Mouse (Mus musculus) stomach, embryonic 16.5 days (tissue): Measurements from ENCODE around the gene Iqck. TPM values are rescaled to one million over a fixed set of nuclear protein-coding genes. Genes with fewer than 3 reads are reported as not detected.

Experiments used
- ATAC-seq: fragments of 200-750 bp; cut with Nextera tagmentation; 2 replicates; pipeline ENCODE4 v1.8.0; 2017; ENCODE audit warnings: moderate number of reproducible peaks, moderate TSS enrichment; ENCODE audit not compliant: insufficient read depth, low FRiP score
- H3K27ac ChIP-seq: fragments of 300-500 bp; sonication (generic); 2 replicates; pipeline ENCODE4 v1.5.1; 2014; ENCODE audit warnings: low read length
- H3K27me3 ChIP-seq: fragments of 300-500 bp; sonication (generic); 2 replicates; pipeline ENCODE4 v1.6.1; 2014; ENCODE audit warnings: low read length, control low read depth, mixed read lengths; ENCODE audit not compliant: control insufficient read depth, insufficient read depth
- H3K36me3 ChIP-seq: fragments of 300-500 bp; sonication (generic); 2 replicates; pipeline ENCODE4 v1.6.1; 2014; ENCODE audit warnings: low read length; ENCODE audit not compliant: control insufficient read depth, insufficient read depth
- H3K4me1 ChIP-seq: fragments of 300-500 bp; sonication (generic); 2 replicates; pipeline ENCODE4 v1.6.1; 2014; ENCODE audit warnings: low read length, control low read depth, mixed read lengths; ENCODE audit not compliant: control insufficient read depth, insufficient read depth
- H3K4me2 ChIP-seq: fragments of 300-500 bp; sonication (generic); 2 replicates; pipeline ENCODE4 v1.6.1; 2014; ENCODE audit warnings: low read depth, low read length, mixed read lengths
- H3K4me3 ChIP-seq: fragments of 300-500 bp; sonication (generic); replicated peaks from 2 replicates; pipeline ENCODE4 v1.5.1; 2014; ENCODE audit warnings: mild to moderate bottlenecking, low read length
- H3K9ac ChIP-seq: fragments of 300-500 bp; sonication (generic); 2 replicates; pipeline ENCODE4 v1.6.1; 2014; ENCODE audit warnings: low read length
- H3K9me3 ChIP-seq: fragments of 300-500 bp; sonication (generic); replicated peaks from 2 replicates; pipeline ENCODE4 v1.6.1; 2016; ENCODE audit warnings: low read length, control low read depth; ENCODE audit not compliant: control insufficient read depth
- WGBS: fragments of 180-500 bp; shearing (Covaris S2); extraction: QIAGEN DNeasy Blood & Tissue Kit; methylation state at CpG from one replicate; pipeline ENCODE4 v1.1.7; 2014; 5-methylcytosine and 5-hydroxymethylcytosine counted together
- polyA plus RNA-seq: library from polyadenylated mRNA; unstranded; fragments of >200 nt; fragmentation: Nextera tagmentation; extraction: Ambion mirVana; gene quantifications from 2 replicates; pipeline ENCODE4 v1.2.1, GENCODE M21; 2015

Iqck gene
- polyA plus RNA-seq, 1 experiment from 2014 or later = 2.0 TPM

DNA sequence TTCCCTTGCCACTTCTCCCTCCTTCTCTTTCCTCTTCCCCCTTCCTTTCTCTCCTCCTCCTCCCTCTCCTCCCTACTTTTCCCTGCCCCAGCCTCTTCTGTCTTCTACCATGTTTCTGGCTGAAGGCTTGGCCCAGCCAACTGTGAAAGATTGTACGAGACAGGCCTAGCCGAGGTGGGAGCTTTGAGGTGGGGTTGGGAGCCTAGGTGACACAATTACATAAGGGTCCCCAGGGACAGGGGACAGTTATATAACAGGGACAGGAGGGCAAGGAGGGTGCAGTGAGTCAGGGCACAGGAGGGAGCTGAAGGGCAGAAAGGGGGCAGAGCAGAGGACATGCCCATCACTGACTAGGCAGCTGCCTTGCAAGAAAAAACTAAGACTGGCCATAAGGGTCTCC is 146.4 kb downstream of the Iqck start:
- no peak overlapping the region for H3K9ac ChIP-seq
- ATAC-seq = no peak
- H3K4me2 ChIP-seq = no peak overlapping the region
- no peak overlapping the region for H3K27ac ChIP-seq
- WGBS = 75% methylated on average over 2 of the region's 2 CpGs
- H3K36me3 ChIP-seq = no peaks in the 10 kb centered on the region
- no peaks in the 10 kb centered on the region for H3K4me1 ChIP-seq
- no peaks in the 10 kb centered on the region for H3K9me3 ChIP-seq
- H3K4me3 ChIP-seq = no peak overlapping the region
- no peaks in the 10 kb centered on the region for H3K27me3 ChIP-seq

GRCm38 (mm10) chr7:119002501-119002900 is 146.9 kb downstream of the Iqck start:
- no peaks in the 10 kb centered on the region for H3K4me1 ChIP-seq
- no peaks in the 10 kb centered on the region for H3K27me3 ChIP-seq
- H3K27ac ChIP-seq = no peak overlapping the region
- no peak overlapping the region for H3K4me3 ChIP-seq
- 57% methylated on average over 2 of the region's 2 CpGs for WGBS
- H3K9me3 ChIP-seq = no peaks in the 10 kb centered on the region
- no peak overlapping the region for H3K4me2 ChIP-seq
- no peak overlapping the region for H3K9ac ChIP-seq
- no peaks in the 10 kb centered on the region for H3K36me3 ChIP-seq
- ATAC-seq = no peak

DNA sequence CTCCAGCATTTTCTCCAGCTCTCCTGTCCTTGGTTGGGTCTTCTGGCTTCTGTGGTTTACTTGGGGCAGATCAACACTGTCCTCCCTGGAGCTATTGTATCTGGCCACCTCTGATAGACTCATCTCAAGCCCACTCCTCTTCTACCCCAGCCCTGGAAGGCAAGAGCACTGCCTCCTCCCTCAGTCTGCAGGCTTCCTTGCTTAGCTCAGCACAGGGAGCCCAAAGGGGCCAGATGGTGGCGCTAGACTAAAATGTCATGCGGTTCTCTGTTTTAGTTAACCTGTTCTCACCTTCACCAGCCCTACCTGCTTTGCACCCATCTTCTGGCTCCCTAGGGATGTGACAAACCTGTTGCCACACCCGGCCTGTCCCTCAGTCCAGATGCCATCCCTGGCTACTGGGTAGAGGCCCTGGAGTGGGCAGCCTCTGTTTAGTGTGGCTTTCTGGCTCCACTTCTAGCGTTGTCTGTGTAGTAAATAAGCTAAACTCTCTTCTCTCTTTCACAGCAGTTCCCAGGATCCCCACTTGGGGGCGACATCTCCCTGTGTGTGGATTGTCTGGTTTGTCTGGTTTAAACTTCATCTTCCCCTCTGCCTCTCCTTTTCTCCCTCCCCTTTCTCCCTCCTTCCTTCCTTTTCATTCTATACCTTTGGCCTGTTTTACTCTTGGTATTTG is 155.4 kb downstream of the Iqck start:
- no peaks in the 10 kb centered on the region for H3K4me1 ChIP-seq
- no peaks in the 10 kb centered on the region for H3K36me3 ChIP-seq
- H3K4me3 ChIP-seq = no peak overlapping the region
- H3K27ac ChIP-seq = no peak overlapping the region
- no peaks in the 10 kb centered on the region for H3K9me3 ChIP-seq
- H3K4me2 ChIP-seq = no peak overlapping the region
- ATAC-seq = no peak
- H3K27me3 ChIP-seq = no peaks in the 10 kb centered on the region
- H3K9ac ChIP-seq = no peak overlapping the region
- 14% methylated on average over 5 of the region's 5 CpGs for WGBS

DNA sequence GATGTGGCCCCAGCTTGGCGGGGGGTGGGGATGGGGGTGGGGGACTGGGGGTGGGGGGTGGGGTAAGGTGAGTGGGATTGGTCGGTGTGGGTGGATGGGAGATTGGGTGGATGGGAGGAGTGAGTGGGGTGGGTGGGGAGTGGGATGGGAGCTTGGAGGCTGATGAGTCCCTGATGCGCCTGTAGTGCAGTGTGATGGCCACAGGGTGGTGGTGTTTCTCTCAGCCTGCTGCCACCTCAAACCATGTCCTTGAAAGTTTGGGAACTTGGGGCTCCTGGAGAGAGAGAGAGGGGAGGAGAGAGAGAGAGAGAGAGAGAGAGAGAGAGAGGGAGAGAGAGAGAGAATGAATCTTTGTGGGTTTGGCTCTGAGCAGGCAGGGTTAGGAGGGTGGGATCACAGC is 160.2 kb downstream of the Iqck start:
- H3K27me3 ChIP-seq = no peaks in the 10 kb centered on the region
- no peak overlapping the region for H3K4me2 ChIP-seq
- WGBS = 0% methylated on average over 3 of the region's 3 CpGs
- H3K36me3 ChIP-seq = no peaks in the 10 kb centered on the region
- ATAC-seq = no peak
- no peak overlapping the region for H3K9ac ChIP-seq
- no peaks in the 10 kb centered on the region for H3K9me3 ChIP-seq
- no peak overlapping the region for H3K27ac ChIP-seq
- H3K4me1 ChIP-seq = no peaks in the 10 kb centered on the region
- H3K4me3 ChIP-seq = no peak overlapping the region

DNA sequence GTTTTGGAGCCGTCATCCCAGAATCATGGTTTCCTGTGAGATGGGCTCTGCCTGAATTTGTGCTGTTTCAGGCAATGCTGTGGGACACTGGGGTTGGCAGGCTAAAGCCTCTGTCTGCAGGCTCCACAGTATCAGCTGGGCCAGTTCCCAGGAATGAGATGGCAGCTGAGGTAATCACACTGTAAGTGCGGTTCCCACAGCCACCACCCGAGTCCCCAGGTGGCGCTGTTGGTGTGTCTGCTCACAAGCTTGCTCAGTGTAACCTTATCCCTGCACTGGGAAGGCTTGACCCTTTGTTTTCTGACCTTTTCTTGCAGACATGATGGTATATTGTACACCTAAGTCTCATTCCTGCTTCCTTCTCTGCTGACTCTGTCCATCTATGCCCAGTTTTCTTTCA is 164.0 kb downstream of the Iqck start:
- Histone ChIP-seq H3K27me3 (no peaks in the 10 kb centered on the region), H3K9ac (no peak overlapping the region), H3K4me1 (no peaks in the 10 kb centered on the region), H3K4me2 (no peak overlapping the region), H3K36me3 (no peaks in the 10 kb centered on the region), H3K4me3 (no peak overlapping the region), H3K27ac (no peak overlapping the region), H3K9me3 (no peaks in the 10 kb centered on the region)
- ATAC-seq = peak; percentile 54; the same call in 1 of the 2 replicates
- 9% methylated on average over 4 of the region's 4 CpGs for WGBS

Other genes with a start within 250 kb of the Iqck start
- gene Gde1, start 150.0 kb upstream of the Iqck start, polyA plus RNA-seq = 110 and 116 TPM in 2 replicates
- 14.5 and 16.7 TPM in 2 replicates for gene Ccp110, start 143.2 kb upstream of the Iqck start, polyA plus RNA-seq
- gene Vps35l, start 115.5 kb upstream of the Iqck start, polyA plus RNA-seq = 57.2 and 60.7 TPM in 2 replicates
- 72.9 and 74.9 TPM in 2 replicates for gene Knop1, start 502 bp downstream of the Iqck start, polyA plus RNA-seq
- 3.3 and 3.6 TPM in 2 replicates for gene Gprc5b, start 139.5 kb downstream of the Iqck start, polyA plus RNA-seq